Mouse (Mus musculus) erythroblast, embryonic 14.5 days (primary cell): ENCODE measurements around the gene Eif2ak4. TPM values are rescaled to one million over a fixed set of nuclear protein-coding genes. Genes with fewer than 3 reads are reported as not detected.

Source experiments
- H3K27me3 ChIP-seq: 2 replicates; pipeline ENCODE4 v1.6.1; 2012; ENCODE audit warnings: inconsistent platforms; ENCODE audit not compliant: control insufficient read depth
- H3K36me3 ChIP-seq: 2 replicates; pipeline ENCODE4 v1.6.1; 2012; ENCODE audit warnings: mild to moderate bottlenecking, inconsistent platforms; ENCODE audit not compliant: control insufficient read depth
- H3K4me1 ChIP-seq: 2 replicates; pipeline ENCODE4 v1.6.1; 2012; ENCODE audit warnings: inconsistent platforms; ENCODE audit not compliant: control insufficient read depth
- H3K4me3 ChIP-seq: replicated peaks from 2 replicates; pipeline ENCODE3; 2012; ENCODE audit warnings: moderate library complexity, mild to moderate bottlenecking, inconsistent platforms
- H3K9me3 ChIP-seq: 2 replicates; pipeline ENCODE4 v1.6.1; 2012; ENCODE audit warnings: low read length, inconsistent platforms, mixed read lengths; ENCODE audit not compliant: control insufficient read depth
- GATA1 ChIP-seq: IDR thresholded peaks from 2 replicates; pipeline ENCODE4 v1.6.1; 2012; ENCODE audit warnings: low read length, inconsistent platforms, mixed read lengths
- TAL1 ChIP-seq: IDR thresholded peaks from 3 replicates; pipeline ENCODE4 v1.6.1; 2012; ENCODE audit warnings: low read length, inconsistent platforms, mixed read lengths
- polyA plus RNA-seq: library from polyadenylated mRNA; stranded (reverse); fragments of >175 nt; gene quantifications from 2 replicates; pipeline ENCODE4 v1.2.3, GENCODE M21; 2012

Gene Eif2ak4
- polyA plus RNA-seq, result 0.15 and 0.24 TPM in 2 replicates

- Histone ChIP-seq H3K4me3 (peak within 1 kb of the TSS; percentile 92), H3K9me3 (no peaks in the 10 kb centered on the region), H3K4me1 (peaks cover 30% of the 10 kb centered on the region), H3K27me3 (no peaks in the 10 kb centered on the region), H3K36me3 (no peaks in the 10 kb centered on the region)
- TF ChIP-seq TAL1 (no peak), GATA1 (no peak)
Observed at GRCm38 (mm10) chr2:118388341-118389335, at the start of gene Eif2ak4. Eif2ak4 (plus strand) TSS chr2:118388618.

- Histone ChIP-seq H3K36me3 (no peaks in the 10 kb centered on the region), H3K4me3 (no peak overlapping the region), H3K27me3 (no peaks in the 10 kb centered on the region), H3K4me1 (no peaks in the 10 kb centered on the region), H3K9me3 (no peaks in the 10 kb centered on the region)
- no peak for TF ChIP-seq GATA1
- no peak for TF ChIP-seq TAL1
Observed at GRCm38 (mm10) chr2:118341295-118341694, 47.1 kb upstream of the Eif2ak4 start.

- Histone ChIP-seq H3K36me3 (no peaks in the 10 kb centered on the region), H3K4me1 (no peaks in the 10 kb centered on the region), H3K4me3 (no peak overlapping the region), H3K27me3 (no peaks in the 10 kb centered on the region; the same call in 1 of the 2 replicates), H3K9me3 (no peaks in the 10 kb centered on the region)
- TF ChIP-seq TAL1, result no peak
- TF ChIP-seq GATA1, result no peak
Observed at GRCm38 (mm10) chr2:118343897-118344296, 44.5 kb upstream of the Eif2ak4 start.

GRCm38 (mm10) chr2:118345535-118345934 lies 42.9 kb upstream of the Eif2ak4 start:
- Histone ChIP-seq H3K4me1 (no peaks in the 10 kb centered on the region), H3K4me3 (no peak overlapping the region), H3K36me3 (no peaks in the 10 kb centered on the region), H3K27me3 (no peaks in the 10 kb centered on the region; the same call in 1 of the 2 replicates), H3K9me3 (no peaks in the 10 kb centered on the region)
- no peak for TF ChIP-seq TAL1
- TF ChIP-seq GATA1, result no peak

- Histone ChIP-seq H3K27me3 (no peaks in the 10 kb centered on the region), H3K4me3 (no peak overlapping the region)
Observed at GRCm38 (mm10) chr2:118353498-118353897, 34.9 kb upstream of the Eif2ak4 start.

GRCm38 (mm10) chr2:118353916-118354403 lies 34.5 kb upstream of the Eif2ak4 start:
- Histone ChIP-seq H3K27me3 (no peaks in the 10 kb centered on the region), H3K4me1 (no peaks in the 10 kb centered on the region), H3K4me3 (no peak overlapping the region), H3K9me3 (no peaks in the 10 kb centered on the region), H3K36me3 (no peaks in the 10 kb centered on the region)
- no peak for TF ChIP-seq TAL1
- no peak for TF ChIP-seq GATA1

More at GRCm38 (mm10) chr2:118353498-118353897, 34.9 kb upstream of the Eif2ak4 start:
- no peaks in the 10 kb centered on the region for H3K36me3 ChIP-seq
- no peak for TF ChIP-seq GATA1
- no peak for TF ChIP-seq TAL1
- no peaks in the 10 kb centered on the region for H3K4me1 ChIP-seq
- no peaks in the 10 kb centered on the region for H3K9me3 ChIP-seq

- no peaks in the 10 kb centered on the region for H3K27me3 ChIP-seq
- TF ChIP-seq TAL1 (no peak), GATA1 (no peak)
Observed at GRCm38 (mm10) chr2:118355138-118355719, 33.2 kb upstream of the Eif2ak4 start.

GRCm38 (mm10) chr2:118371841-118372240 lies 16.6 kb upstream of the Eif2ak4 start:
- H3K9me3 ChIP-seq, result peaks cover 9% of the 10 kb centered on the region; the same call in 1 of the 2 replicates
- peaks cover 56% of the 10 kb centered on the region for H3K27me3 ChIP-seq

More at GRCm38 (mm10) chr2:118355138-118355719, 33.2 kb upstream of the Eif2ak4 start:
- Histone ChIP-seq H3K4me3 (no peak overlapping the region), H3K9me3 (no peaks in the 10 kb centered on the region), H3K36me3 (no peaks in the 10 kb centered on the region), H3K4me1 (no peaks in the 10 kb centered on the region)

GRCm38 (mm10) chr2:118372561-118372900 lies 15.9 kb upstream of the Eif2ak4 start:
- H3K4me3 ChIP-seq, result peak overlapping the region; percentile 44
- no peaks in the 10 kb centered on the region for H3K36me3 ChIP-seq
- no peak for TF ChIP-seq GATA1
- H3K27me3 ChIP-seq, result peaks cover 56% of the 10 kb centered on the region
- H3K9me3 ChIP-seq, result peaks cover 9% of the 10 kb centered on the region; the same call in 1 of the 2 replicates
- H3K4me1 ChIP-seq, result peaks cover 6% of the 10 kb centered on the region

More at GRCm38 (mm10) chr2:118371841-118372240, 16.6 kb upstream of the Eif2ak4 start:
- Histone ChIP-seq H3K4me1 (peaks cover 6% of the 10 kb centered on the region), H3K36me3 (no peaks in the 10 kb centered on the region), H3K4me3 (no peak overlapping the region)
- TF ChIP-seq TAL1, result no peak
